Mouse (Mus musculus): Measurements from ENCODE around the gene Itgal. TPM values are rescaled to one million over a fixed set of nuclear protein-coding genes. Genes with fewer than 3 reads are reported as not detected.

Itgal gene
- polyA plus RNA-seq (2012; ENCODE audit: low replicate concordance), result 8.1 and 8.8 TPM in 2 replicates

DNA sequence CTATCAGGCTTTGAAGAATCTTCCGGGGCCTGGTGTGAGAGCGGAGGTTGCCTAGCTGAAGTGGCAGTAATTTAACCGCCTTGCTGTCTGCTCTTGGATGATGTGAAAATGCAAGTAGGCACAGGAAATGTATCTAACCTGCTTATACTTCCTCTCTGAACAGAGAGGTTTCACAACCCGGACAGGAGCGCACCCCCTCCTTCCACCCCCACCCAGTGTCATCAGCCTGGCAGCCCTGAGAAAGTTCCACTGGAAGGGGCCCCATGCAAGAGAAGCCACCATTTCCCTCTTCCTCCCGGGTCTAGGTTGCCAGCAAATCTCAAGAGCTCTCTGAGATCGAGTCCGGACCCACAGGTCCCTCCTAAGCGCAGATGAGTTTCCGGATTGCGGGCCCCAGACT is at the start of gene Itgal:
Gene Itgal (plus strand): TSS at position 163 of the 400 bp plus-strand sequence.

DNA sequence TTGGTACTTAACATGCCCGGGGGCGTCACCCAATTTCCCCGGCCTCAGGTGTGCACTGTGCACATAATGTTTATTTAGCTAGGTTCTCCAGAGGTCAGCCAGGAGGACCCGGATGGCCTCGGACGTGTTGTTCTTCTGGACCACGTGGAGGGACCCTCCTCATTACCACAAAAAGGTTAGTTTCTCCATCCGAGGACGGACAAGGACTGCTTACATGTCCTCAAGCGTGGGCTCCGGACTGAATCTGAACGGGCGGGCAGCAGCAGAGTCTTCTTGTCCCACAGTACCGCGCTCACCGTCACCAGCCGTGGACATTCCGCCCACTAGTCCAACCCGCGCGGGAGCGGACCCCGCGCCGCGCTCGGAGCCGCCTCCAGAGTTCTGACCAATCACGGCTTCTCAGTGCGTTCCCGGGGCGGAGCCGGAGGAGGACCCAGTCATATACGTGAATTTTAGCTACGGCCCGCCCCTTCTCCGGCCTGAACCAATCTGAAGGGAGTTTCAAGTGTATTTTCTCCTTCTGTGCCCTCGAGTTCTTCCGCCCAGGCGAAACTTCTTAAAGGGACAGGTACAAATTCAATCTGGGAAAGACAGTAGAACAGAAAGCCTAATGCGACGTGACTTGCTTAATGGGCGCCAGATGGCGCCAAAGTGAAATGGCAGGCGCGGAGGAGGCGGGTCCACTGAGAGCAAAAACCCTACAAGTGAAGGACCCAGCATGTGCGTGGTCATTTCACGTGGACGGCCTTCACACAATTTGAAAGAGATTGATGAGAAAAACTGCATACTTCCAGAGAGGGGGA is 35.5 kb upstream of the Itgal start, which contains the start of gene Dctpp1:
Gene Dctpp1 (minus strand): TSS at position 401 of the 803 bp plus-strand sequence.

DNA sequence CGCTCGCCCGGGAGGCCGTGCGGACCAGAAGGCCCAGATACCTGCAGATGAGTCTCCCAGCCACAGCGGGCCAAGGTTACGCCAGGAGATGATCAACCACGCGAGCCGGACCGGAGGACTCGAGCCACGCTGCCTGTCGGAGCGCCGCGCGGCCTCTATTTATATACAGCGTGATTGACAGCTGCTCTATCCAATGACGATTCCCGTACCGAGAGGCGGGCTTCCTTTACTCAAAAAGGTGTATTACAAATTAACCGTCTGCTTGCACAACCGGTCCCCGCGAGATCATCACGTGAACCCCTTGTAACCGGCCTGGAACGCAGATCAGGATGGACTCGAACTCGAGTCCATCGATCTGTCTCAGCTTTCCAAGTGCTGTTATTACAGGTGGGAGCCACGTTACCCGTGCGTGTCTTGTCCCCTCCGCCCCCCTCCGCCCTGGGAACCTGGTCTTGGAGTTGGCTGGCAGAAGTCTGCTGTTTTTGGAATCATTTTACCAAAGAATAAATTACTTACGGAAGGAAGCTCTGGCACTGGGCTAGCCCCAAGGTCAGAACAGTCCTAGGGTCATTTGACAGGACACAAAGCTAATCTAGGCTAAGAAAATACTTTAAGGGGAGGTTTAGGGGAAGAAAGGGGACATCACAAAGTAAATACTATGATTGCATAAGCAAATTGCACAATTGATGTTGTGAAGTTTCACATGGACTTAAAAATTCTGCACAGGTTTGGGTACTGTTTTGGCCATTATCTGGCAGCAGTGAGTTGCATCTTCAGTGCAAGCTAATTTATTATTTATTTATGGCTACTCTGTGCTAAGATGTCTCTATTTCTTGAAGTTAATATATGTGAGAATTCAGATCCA is 21.9 kb upstream of the Itgal start, which contains the start of gene Sephs2:
Gene Sephs2 (minus strand): TSS at position 131 of the 865 bp plus-strand sequence.

DNA sequence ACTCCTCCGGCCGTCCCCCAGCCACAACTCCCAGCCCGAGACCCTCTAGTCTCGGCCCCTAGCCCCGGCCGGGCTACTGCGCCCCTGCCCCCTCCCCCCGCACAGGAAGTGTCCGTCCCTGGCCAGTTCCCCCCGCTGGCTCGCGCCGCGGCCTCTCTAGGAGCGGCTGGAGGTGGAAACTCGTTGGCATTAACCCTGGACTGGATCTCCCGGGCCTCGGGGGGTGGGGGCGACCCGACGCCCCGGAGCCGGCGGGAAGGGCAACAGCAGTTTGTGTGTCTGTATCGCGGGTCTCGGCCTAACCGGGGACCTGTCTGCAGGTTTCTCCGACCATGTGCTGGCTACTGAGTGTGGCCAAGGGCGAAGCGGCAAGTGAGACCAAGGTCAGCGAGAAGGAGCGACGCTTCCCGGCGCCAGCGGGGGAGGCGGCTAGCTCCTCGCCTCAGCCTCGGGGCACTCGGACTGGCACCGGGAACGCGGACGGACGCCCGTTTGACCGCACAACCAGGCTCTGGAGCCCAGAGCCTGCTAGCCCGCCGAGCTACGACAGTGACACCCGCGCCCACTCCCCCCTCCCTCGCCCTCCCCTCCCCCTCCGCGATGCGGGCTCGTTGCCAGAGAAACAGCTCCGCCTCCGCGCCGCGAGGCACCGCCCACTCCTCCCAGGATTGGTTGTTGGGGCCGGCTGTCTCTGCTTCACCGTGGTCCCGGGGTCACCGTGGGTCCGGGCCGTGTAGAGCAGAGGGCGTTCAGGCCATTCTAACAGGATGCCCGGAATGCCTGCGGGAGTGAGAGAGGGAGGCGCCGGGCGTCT is 49.7 kb downstream of the Itgal start, which contains the start of gene Zfp768:
Gene Zfp768 (minus strand): TSS at position 78 of the 814 bp plus-strand sequence.

DNA sequence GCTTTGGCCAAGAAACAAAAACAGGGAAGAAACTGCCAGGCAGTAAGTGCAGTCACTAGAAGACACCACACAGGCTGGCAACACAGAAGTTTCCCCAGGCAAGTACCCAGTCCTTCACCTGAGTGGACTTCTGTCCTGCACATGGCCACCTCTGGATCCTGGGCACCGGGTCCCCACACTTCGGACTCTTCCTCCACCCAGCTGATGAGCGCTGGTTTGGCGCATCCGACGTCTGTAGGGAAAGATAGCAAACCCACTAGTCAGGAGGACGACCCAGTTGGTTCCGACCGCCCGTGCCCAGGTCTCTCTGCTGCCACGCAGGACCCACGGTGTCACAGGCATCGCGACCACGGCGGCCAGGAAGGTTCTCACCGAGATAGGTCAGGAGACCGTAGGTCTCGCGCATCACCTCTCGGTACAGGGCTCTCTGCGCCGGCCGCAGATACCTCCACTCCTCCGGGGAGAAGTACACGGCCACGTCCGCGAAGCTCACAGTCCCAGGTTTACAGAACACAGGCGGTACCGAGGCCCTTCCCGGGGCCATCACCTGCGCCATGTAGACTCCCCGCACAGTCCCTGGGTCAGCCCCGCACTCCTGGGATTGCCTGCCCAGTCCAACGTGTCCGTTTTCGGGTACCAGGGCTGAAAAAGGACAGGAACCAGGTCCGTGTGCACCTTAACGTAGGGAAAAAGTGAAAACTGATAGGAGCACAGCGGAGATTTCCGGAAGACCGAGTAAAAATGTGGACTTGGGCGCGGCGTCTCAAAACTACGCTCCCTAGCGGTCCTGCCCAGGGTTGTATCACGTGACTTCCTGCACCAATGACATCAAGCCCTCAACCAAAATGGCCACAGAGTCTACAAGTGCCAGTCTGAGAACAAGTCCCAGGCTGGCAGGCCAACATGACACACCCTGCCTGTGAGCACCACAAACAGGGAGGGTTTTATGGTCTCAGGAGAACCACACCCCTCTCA is 79.5 kb downstream of the Itgal start, which contains the start of gene Zfp747:
Gene Zfp747 (minus strand): TSS at position 780 of the 975 bp plus-strand sequence.

Other genes starting within 250 kb of the Itgal start
- not detected in 2 replicates for gene Zg16, start 208.9 kb upstream of the Itgal start, polyA plus RNA-seq (2012; ENCODE audit: low replicate concordance)
- 99.5 and 130 TPM in 2 replicates for gene AI467606, start 204.9 kb upstream of the Itgal start, polyA plus RNA-seq (2012; ENCODE audit: low replicate concordance)
- 1.9 and 3.6 TPM in 2 replicates for gene Qprt, start 174.0 kb upstream of the Itgal start, polyA plus RNA-seq (2012; ENCODE audit: low replicate concordance)
- 73.3 and 200 TPM in 2 replicates for gene Spn, start 158.4 kb upstream of the Itgal start, polyA plus RNA-seq (2012; ENCODE audit: low replicate concordance)
- gene Cd2bp2, start 100.2 kb upstream of the Itgal start, polyA plus RNA-seq (2012; ENCODE audit: low replicate concordance), result 55.9 and 67.9 TPM in 2 replicates
- gene Tbc1d10b, start 87.8 kb upstream of the Itgal start, polyA plus RNA-seq (2012; ENCODE audit: low replicate concordance), result 87.2 and 117 TPM in 2 replicates
- gene Mylpf, start 87.4 kb upstream of the Itgal start, polyA plus RNA-seq (2012; ENCODE audit: low replicate concordance), result 2.1 TPM in 1 of 2 replicates, not detected in the other
- gene Zfp553, start 63.2 kb upstream of the Itgal start, polyA plus RNA-seq (2012; ENCODE audit: low replicate concordance), result 17.3 and 29.4 TPM in 2 replicates
- gene Sept1, start 63.1 kb upstream of the Itgal start, polyA plus RNA-seq (2012; ENCODE audit: low replicate concordance), result 439 and 604 TPM in 2 replicates
- 141 and 154 TPM in 2 replicates for gene Zfp771, start 52.0 kb upstream of the Itgal start, polyA plus RNA-seq (2012; ENCODE audit: low replicate concordance)
- gene Dctpp1, start 35.6 kb upstream of the Itgal start, polyA plus RNA-seq (2012; ENCODE audit: low replicate concordance), result 23.3 and 79.5 TPM in 2 replicates
- 61.1 and 61.8 TPM in 2 replicates for gene Sephs2, start 22.2 kb upstream of the Itgal start, polyA plus RNA-seq (2012; ENCODE audit: low replicate concordance)
- 5.9 and 11.1 TPM in 2 replicates for gene Zfp768, start 49.3 kb downstream of the Itgal start, polyA plus RNA-seq (2012; ENCODE audit: low replicate concordance)
- gene Zfp747, start 79.8 kb downstream of the Itgal start, polyA plus RNA-seq (2012; ENCODE audit: low replicate concordance), result 1.4 and 3.4 TPM in 2 replicates
- 0.37 and 0.74 TPM in 2 replicates for gene 9130019O22Rik, start 90.9 kb downstream of the Itgal start, polyA plus RNA-seq (2012; ENCODE audit: low replicate concordance)
- 1.5 and 2.1 TPM in 2 replicates for gene E430018J23Rik, start 97.4 kb downstream of the Itgal start, polyA plus RNA-seq (2012; ENCODE audit: low replicate concordance)
- gene Zfp764, start 110.6 kb downstream of the Itgal start, polyA plus RNA-seq (2012; ENCODE audit: low replicate concordance), result 0.59 and 1.0 TPM in 2 replicates
- 18.8 and 19.7 TPM in 2 replicates for gene Zfp688, start 125.8 kb downstream of the Itgal start, polyA plus RNA-seq (2012; ENCODE audit: low replicate concordance)
- gene Zfp689, start 152.9 kb downstream of the Itgal start, polyA plus RNA-seq (2012; ENCODE audit: low replicate concordance), result 6.3 and 11.5 TPM in 2 replicates
- 97.0 and 102 TPM in 2 replicates for gene Prr14, start 163.4 kb downstream of the Itgal start, polyA plus RNA-seq (2012; ENCODE audit: low replicate concordance)
- gene Fbrs, start 182.9 kb downstream of the Itgal start, polyA plus RNA-seq (2012; ENCODE audit: low replicate concordance), result 513 and 735 TPM in 2 replicates
- 29.4 and 62.6 TPM in 2 replicates for gene Srcap, start 215.7 kb downstream of the Itgal start, polyA plus RNA-seq (2012; ENCODE audit: low replicate concordance)
- 34.4 and 37.2 TPM in 2 replicates for gene Gm42715, start 223.3 kb downstream of the Itgal start, polyA plus RNA-seq (2012; ENCODE audit: low replicate concordance)